Mouse (Mus musculus) ES-Bruce4 (cell line): ENCODE results near the gene Dync2h1.

Experiments
- CTCF ChIP-seq: IDR thresholded peaks from one replicate; pipeline ENCODE4 v1.8.1; 2011; ENCODE audit warnings: low read depth, low read length
- EP300 ChIP-seq: IDR thresholded peaks from 2 replicates; pipeline ENCODE4 v1.6.1; 2011; ENCODE audit warnings: low read depth, low read length; ENCODE audit not compliant: insufficient read depth

DNA sequence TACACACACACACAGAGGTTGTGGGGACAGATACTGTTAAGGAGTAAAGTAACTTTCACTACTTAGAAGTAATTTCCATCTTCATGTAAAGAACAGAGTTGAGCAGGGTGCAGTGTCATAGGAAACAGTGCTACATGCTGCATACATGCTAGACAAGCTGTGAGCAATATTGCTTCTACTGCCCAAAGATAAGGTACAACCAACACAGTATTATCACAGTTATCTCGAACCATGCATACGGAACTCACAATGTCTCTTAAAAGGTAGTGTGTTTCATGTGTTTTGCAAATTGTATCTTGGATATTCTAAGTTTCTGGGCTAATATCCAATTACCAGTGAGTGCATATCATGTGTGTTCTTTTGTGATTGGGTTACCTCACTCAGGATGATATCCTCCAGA is 61.4 kb downstream of the Dync2h1 start:
- TF ChIP-seq CTCF (no peak), EP300 (no peak)
